28 mouse cellular contexts compared by ENCODE assay signal in the genomic region with DNA sequence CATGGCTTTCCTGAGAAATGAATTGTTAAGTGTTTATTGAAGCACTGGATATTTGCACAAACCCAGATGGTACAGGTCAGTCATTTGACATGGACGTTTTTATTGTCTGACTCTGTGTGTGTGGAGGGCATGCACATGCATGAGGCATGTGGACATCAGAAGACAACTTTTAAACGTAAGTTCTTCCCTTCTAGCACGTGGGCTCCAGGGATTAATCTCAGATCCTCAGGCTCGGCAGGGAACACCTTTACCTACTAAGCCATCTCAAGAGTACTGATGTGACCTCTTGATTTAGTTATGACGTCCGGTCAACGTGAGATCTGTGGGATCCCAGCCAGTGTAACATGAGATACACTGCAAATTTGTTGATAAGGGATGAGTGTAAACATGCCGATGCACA.
"Had no signal": no experiment of that assay in that cellular context is flagged by ENCODE, and none has a peak within 500 bp of the region (broad histone marks: within the 10 kb centered on the region; RNA-seq: fewer than 3 reads in every experiment).

No protein-coding gene starts in this region.

- H3K36me3 ChIP-seq: embryonic facial prominence, embryonic 10.5 days; embryonic facial prominence, embryonic 12.5 days; embryonic facial prominence, embryonic 13.5 days; embryonic facial prominence, embryonic 15.5 days; forebrain, embryonic 10.5 days; forebrain, embryonic 12.5 days; forebrain, embryonic 15.5 days had no signal

- H3K4me2 ChIP-seq: embryonic facial prominence, embryonic 12.5 days; embryonic facial prominence, embryonic 13.5 days; embryonic facial prominence, embryonic 15.5 days; forebrain, embryonic 12.5 days; forebrain, embryonic 13.5 days; forebrain, embryonic 15.5 days had no signal

- H3K9ac ChIP-seq: embryonic facial prominence, embryonic 12.5 days; embryonic facial prominence, embryonic 13.5 days; embryonic facial prominence, embryonic 15.5 days; forebrain, embryonic 12.5 days; forebrain, embryonic 13.5 days; forebrain, embryonic 15.5 days; forebrain, postnatal 0 days had no signal

- H3K9me3 ChIP-seq: embryonic facial prominence, embryonic 10.5 days; embryonic facial prominence, embryonic 12.5 days; embryonic facial prominence, embryonic 13.5 days; embryonic facial prominence, embryonic 15.5 days; forebrain, embryonic 10.5 days; forebrain, embryonic 12.5 days; forebrain, embryonic 13.5 days; forebrain, embryonic 15.5 days had no signal

- ATAC-seq: forebrain, embryonic 13.5 days; forebrain, embryonic 14.5 days; forebrain, embryonic 15.5 days; forebrain, embryonic 16.5 days; forebrain, postnatal 0 days had no signal

- DNase-seq: cerebellum, adult 2 months; cerebellum, adult 8-10 months; cerebellum, adult 9-10 months; cerebellum, adult 9-11 months; cerebellum, postnatal 10 days; cerebellum, postnatal 14 days; cerebellum, postnatal 25 days; cerebellum, postnatal 36 days; embryo, embryonic 11 days; forebrain, postnatal 0 days; gastrocnemius, adult 2 months; gastrocnemius, postnatal 10 days; gastrocnemius, postnatal 14 days; gastrocnemius, postnatal 25 days; gastrocnemius, postnatal 36 days; heart, adult 18-20 months; heart, adult 2 months had no signal

- H3K4me1 ChIP-seq: embryonic facial prominence, embryonic 10.5 days; embryonic facial prominence, embryonic 12.5 days; embryonic facial prominence, embryonic 13.5 days; embryonic facial prominence, embryonic 15.5 days; forebrain, embryonic 10.5 days; forebrain, embryonic 12.5 days; forebrain, embryonic 13.5 days; forebrain, embryonic 15.5 days had no signal

- H3K27me3 ChIP-seq: embryonic facial prominence, embryonic 12.5 days; embryonic facial prominence, embryonic 13.5 days; embryonic facial prominence, embryonic 15.5 days; forebrain, embryonic 12.5 days; forebrain, embryonic 13.5 days; forebrain, embryonic 15.5 days had no signal

- H3K27ac ChIP-seq: embryonic facial prominence, embryonic 10.5 days; embryonic facial prominence, embryonic 12.5 days; embryonic facial prominence, embryonic 13.5 days; embryonic facial prominence, embryonic 15.5 days; forebrain, embryonic 10.5 days; forebrain, embryonic 12.5 days; forebrain, embryonic 13.5 days; forebrain, embryonic 15.5 days; gastrocnemius, adult 2 months; heart, adult 2 months had no signal

- H3K4me3 ChIP-seq: embryonic facial prominence, embryonic 10.5 days; embryonic facial prominence, embryonic 12.5 days; embryonic facial prominence, embryonic 13.5 days; embryonic facial prominence, embryonic 15.5 days; erythroblast, embryonic 14.5 days; forebrain, embryonic 10.5 days; forebrain, embryonic 12.5 days; forebrain, embryonic 13.5 days; forebrain, embryonic 15.5 days; gastrocnemius, adult 2 months; heart, adult 2 months had no signal
